ENCODE assay signal across 10 mouse cellular contexts in genomic region chr11:74465712-74466111, GRCm38 (mm10).
A peak's percentile ranks its signal among the peaks of the same experiment; 100 is the strongest.
DNase-seq lines count a peak whose midpoint lies in the region; ATAC-seq and TF ChIP-seq lines count a peak whose summit lies in the region.
"Had no signal": no experiment of that assay in that cellular context is flagged by ENCODE, and none has a peak within 500 bp of the region (broad histone marks: within the 10 kb centered on the region; RNA-seq: fewer than 3 reads in every experiment).

No protein-coding gene starts in this region.

- H3K36me3 ChIP-seq in stomach, postnatal 0 days (ENCODE audit: control insufficient read depth, insufficient read depth, low read length), result no peaks in the 10 kb centered on the region
- H3K36me3 ChIP-seq: heart, embryonic 12.5 days; midbrain, embryonic 12.5 days had no signal

- H3K4me1 ChIP-seq in lung, adult 2 months (ENCODE audit: control insufficient read depth, insufficient read depth, low read length), result no peaks in the 10 kb centered on the region
- no peaks in the 10 kb centered on the region; the same call in 1 of the 2 replicates for H3K4me1 ChIP-seq in stomach, postnatal 0 days (replicated peaks; ENCODE audit: control insufficient read depth, insufficient read depth)

- no peaks in the 10 kb centered on the region for H3K27me3 ChIP-seq in stomach, postnatal 0 days (ENCODE audit: control insufficient read depth, insufficient read depth, low read length)
- H3K27me3 ChIP-seq: heart, embryonic 12.5 days; midbrain, embryonic 12.5 days had no signal

- no peak overlapping the region for H3K4me3 ChIP-seq in lung, adult 2 months (replicated peaks; ENCODE audit: extremely low read depth, low read depth, low read length)
- H3K4me3 ChIP-seq in stomach, postnatal 0 days (ENCODE audit: low read depth, low read length), result no peak overlapping the region
- H3K4me3 ChIP-seq: heart, embryonic 12.5 days; midbrain, embryonic 12.5 days had no signal

- peak; percentile 50 for TF ChIP-seq CTCF in lung, adult 2 months (IDR thresholded peaks at IDR 0.05; ENCODE audit: insufficient read depth, low read length)
- TF ChIP-seq CTCF in stomach, postnatal 0 days (IDR thresholded peaks at IDR 0.05; ENCODE audit: low read depth), result peak; percentile 77

- DNase-seq in adrenal gland, postnatal 14 days, result peak; percentile 40
- DNase-seq in adrenal gland, postnatal 25 days, result no peak
- DNase-seq in lung, adult 2 months, result no peak
- DNase-seq in lung, postnatal 14 days, result no peak
- peak; percentile 38 for DNase-seq in kidney, postnatal 14 days
- DNase-seq in stomach, postnatal 0 days (ENCODE audit: low spot score), result peak; percentile 79
- no peak for DNase-seq in ovary, postnatal 10 days (ENCODE audit: low spot score)

- WGBS in lung, adult 2 months, result 50% methylated on average over 7 of the region's 7 CpGs
- 38% methylated on average over 7 of the region's 7 CpGs for WGBS in stomach, postnatal 0 days

- H3K27ac ChIP-seq in stomach, postnatal 0 days (replicated peaks), result no peak overlapping the region

- H3K9ac ChIP-seq in stomach, postnatal 0 days (ENCODE audit: low read length), result no peak overlapping the region
- H3K9ac ChIP-seq: heart, embryonic 12.5 days; midbrain, embryonic 12.5 days had no signal

- no peak overlapping the region for H3K4me2 ChIP-seq in stomach, postnatal 0 days (replicated peaks; ENCODE audit: low read depth)
- H3K4me2 ChIP-seq: heart, embryonic 12.5 days; midbrain, embryonic 12.5 days had no signal

- no peak for TF ChIP-seq EP300 in stomach, postnatal 0 days (optimal IDR thresholded peaks at IDR 0.05)

- TF ChIP-seq POLR2A in lung, adult 2 months (IDR thresholded peaks at IDR 0.05; ENCODE audit: borderline replicate concordance, extremely low read depth, low read depth, low read length), result no peak

- no peaks in the 10 kb centered on the region for H3K9me3 ChIP-seq in stomach, postnatal 0 days (ENCODE audit: control insufficient read depth, low read length)
- H3K9me3 ChIP-seq: heart, embryonic 12.5 days; midbrain, embryonic 12.5 days had no signal

- ATAC-seq in stomach, postnatal 0 days (ENCODE audit: low FRiP score, low TSS enrichment), result peak; percentile 56
- ATAC-seq in erythroid progenitor cell, adult 5-6 weeks (replicated peaks; ENCODE audit: low FRiP score, poor library complexity, severe bottlenecking), result no peak

Comparison
In these comparisons a context has a peak if more than half of its experiments do, and no peak if none do; other contexts are left out.
1. DNase-seq: peak in adrenal gland, postnatal 14 days (single experiment), kidney, postnatal 14 days (single experiment) and stomach, postnatal 0 days (single experiment); none in adrenal gland, postnatal 25 days (single experiment), lung, adult 2 months (single experiment), lung, postnatal 14 days (single experiment) and ovary, postnatal 10 days (single experiment).